Mouse (Mus musculus) yolk sac, embryonic 10.5 days (tissue): ENCODE results near the gene Nxnl1.

ENCODE experiments used
- DNase-seq: peaks from one replicate; pipeline ENCODE4 v3.0.0-alpha.2; 2017; ENCODE audit warnings: low spot score

Nxnl1 gene

DNA sequence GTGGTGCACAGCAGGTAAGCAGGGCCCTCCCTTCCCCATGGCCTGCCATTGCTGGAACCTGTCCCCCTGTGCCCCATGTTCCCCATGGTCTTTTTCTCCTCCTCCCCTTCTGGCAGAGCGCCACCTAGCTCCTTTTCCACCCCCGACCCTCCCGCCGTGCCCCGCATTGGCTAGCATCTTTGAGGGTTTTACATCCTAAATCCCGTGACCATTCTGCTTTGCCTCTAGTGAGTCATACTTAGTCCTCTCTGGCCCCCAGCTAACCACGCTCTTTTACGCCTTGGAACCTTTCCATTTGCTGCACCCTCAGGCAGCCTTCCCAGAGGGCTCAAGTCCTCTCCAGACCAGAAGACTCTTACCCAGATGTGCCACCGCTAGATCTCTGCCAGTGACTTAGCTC lies 13.8 kb upstream of the Nxnl1 start:
- no peak for DNase-seq

- DNase-seq, result no peak
Observed at GRCm38 (mm10) chr8:71579476-71579875, 13.1 kb upstream of the Nxnl1 start.

GRCm38 (mm10) chr8:71579009-71579408 lies 12.6 kb upstream of the Nxnl1 start:
- DNase-seq, result no peak

- no peak for DNase-seq
Observed at GRCm38 (mm10) chr8:71577856-71578387, 11.5 kb upstream of the Nxnl1 start.

GRCm38 (mm10) chr8:71575020-71575419 lies 8.6 kb upstream of the Nxnl1 start:
- DNase-seq, result no peak

DNA sequence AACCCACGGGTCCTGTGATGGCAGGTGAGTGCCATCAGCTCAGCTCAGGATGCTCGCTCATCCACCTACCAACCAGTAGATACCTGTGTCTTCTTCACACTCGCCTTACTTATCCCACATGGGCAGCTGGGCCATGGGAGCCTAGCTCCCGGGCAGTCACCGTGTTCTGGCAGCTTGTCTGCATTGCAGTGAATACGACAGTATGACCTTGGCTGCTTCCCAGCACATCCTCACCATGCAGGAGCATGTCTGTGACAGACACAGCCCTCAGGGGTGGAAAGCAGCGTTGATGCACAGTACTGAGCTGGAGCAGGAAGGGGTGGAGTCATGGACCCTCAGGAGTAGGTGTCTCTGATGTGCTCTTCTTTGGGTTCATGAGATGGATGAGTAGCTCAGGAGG lies 8.0 kb upstream of the Nxnl1 start:
- no peak for DNase-seq

GRCm38 (mm10) chr8:71572847-71573633 lies 6.6 kb upstream of the Nxnl1 start:
- no peak for DNase-seq

- no peak for DNase-seq
Observed at GRCm38 (mm10) chr8:71572077-71572476, 5.7 kb upstream of the Nxnl1 start.

DNA sequence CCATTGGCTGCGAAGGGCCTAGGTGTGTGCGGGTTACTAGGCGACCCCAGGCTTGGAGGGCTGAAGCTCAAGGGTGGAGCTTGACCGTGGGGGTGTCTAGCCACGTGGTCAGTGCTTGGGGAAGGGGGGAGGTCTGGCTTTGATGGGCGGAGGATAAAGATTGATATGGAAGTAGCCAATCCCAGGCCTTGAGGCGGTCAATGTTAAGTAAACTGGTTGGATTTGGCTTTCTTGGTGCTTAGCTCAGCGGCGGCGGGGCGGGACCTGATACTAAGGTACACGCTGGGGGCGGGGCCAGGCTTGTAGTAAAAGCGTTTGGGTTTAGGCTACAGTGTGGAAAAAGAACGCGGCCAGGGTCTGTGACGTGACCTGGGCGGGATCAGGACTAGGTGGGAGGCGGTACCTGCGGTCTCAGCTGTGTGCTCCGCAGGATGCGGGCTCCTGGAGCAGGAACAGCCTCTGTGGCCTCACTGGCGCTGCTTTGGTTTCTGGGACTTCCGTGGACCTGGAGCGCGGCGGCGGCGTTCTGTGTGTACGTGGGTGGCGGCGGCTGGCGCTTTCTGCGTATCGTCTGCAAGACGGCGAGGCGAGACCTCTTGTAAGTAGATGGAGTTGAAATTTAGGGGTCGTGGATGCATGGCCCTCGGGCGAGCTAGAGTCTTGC lies 4.0 kb upstream of the Nxnl1 start:
- peak; percentile 96 for DNase-seq

DNA sequence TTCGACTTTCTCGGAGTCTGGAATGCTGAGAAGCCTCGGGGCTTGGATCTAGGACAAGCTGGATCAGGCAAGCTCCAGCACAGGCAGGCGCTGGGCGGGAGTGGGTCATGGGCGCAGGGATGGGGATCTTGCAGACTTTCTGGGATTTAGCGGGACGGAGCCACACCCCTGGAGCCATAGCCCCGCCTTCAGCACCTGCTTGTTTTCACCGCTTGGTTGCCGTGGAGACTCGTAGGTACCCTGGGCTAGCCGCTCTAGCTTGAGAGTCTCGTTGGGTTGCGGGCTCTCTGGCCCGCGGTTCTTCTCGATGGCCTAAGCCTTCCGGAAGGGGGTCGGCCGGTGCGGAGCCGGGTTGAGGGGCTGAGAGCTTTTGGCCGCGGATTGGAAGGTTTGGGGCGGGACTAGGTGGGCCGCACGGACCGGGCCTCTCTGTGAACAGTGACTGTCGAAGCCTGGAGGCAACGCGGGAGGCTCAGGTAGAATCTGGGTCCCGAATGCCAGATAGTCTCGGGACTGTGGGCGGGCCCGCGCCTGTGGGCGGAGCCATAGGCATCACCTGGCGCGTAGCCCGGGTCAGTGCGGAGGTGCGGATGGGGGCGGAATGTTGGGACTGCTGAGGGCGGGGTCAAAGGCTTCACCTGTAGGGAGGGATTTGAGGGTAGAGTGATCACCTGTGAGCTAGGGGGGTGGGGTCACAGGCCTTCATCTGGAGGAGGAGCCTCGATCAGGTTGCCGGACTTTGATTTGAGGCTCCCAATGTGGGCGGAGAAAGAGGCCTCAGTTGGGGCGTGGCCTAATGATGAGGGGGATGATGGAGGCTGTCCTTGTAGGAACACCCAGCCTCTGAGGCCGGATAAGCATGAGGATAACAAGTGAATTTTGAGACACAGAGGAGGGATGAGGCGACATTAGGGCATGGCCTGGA lies 3.2 kb upstream of the Nxnl1 start:
- DNase-seq, result peak; percentile 97

- no peak for DNase-seq
Observed at GRCm38 (mm10) chr8:71568941-71569340, 2.5 kb upstream of the Nxnl1 start.

- DNase-seq, result peak; percentile 27
Observed at GRCm38 (mm10) chr8:71568387-71568937, 2.1 kb upstream of the Nxnl1 start, which contains the start of gene Slc27a1. Slc27a1 (plus strand) TSS chr8:71568882.

DNA sequence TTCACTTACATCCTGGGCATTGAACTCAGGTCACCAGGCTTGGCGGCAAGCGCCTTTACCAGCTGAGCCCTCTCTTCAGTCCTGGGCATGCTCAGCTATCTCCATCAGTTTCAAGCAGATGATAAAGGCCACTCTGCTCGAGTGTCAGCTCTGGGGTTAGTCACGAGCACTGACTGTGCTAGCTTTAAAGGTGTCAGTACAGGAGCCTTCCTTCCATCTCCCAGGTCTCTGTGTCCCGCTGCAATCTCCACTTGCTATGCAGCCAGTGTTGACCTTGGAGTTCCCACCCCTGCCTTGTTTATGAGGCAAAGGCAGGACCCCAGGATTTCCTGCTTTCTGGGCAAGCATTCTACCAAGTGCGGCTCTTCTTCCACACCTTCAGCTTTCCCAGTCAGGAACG lies 1.2 kb upstream of the Nxnl1 start:
- no peak for DNase-seq

- DNase-seq, result no peak
Observed at GRCm38 (mm10) chr8:71563992-71564391, 2.4 kb downstream of the Nxnl1 start.

DNA sequence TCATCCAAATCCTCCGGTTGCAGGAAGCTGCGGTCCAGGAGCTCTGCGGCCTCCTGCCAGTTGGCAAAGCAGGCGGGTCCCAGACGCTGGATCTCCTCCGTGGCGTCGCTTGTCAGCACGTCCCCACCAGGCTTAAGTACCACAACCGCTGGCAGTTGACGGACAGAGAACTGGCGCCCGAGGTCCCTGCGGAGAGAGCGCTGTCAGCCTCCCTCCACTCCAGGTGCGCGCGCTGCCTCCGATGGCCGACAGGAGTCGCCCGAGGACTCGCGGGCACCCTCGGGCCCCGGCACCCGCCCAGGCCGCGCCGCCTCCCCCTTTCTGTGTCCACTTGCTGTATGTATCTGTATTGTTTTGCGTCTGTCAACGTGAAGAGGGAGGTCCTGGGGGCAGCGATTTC lies 3.6 kb downstream of the Nxnl1 start:
- DNase-seq, result peak; percentile 48

DNA sequence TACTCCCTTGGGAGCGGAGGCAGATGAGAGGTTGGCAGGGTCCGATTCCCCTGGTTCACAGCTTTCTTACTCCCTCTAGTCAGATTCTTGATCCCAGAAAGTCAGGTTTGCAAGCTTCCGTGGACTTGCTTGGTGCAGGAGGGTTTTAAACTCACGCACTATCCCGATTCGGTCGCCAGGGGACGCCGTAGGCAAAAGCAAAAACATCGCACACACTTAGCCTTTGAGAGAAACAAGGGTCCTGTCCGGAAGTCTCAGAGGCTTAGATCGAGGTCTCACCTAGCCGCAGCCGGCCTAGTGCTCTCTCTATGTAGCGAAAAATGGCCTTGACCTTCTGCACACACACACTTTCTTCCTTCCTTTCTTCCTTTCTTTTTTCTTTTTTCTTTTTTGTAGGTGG lies 5.0 kb downstream of the Nxnl1 start:
- DNase-seq, result peak; percentile 70

DNA sequence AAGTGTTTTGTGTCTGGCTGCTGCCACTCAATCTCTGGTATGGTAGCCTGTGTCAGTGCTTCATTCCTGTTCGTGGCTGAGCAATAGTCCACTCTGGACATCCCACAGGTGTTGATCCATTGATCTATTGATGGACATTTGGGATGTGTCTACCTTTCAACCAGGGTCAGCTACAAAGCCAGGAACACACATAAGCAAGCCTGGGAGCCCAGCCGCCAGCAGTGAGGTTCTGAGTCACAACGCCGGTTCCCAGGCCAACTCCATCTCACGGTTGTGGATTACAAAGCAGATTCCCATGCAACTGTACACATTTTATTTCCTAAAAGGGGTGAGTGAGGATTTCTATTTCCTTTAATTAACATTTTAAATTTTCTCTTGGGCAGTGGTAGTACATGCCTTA lies 5.6 kb downstream of the Nxnl1 start:
- DNase-seq, result no peak

DNA sequence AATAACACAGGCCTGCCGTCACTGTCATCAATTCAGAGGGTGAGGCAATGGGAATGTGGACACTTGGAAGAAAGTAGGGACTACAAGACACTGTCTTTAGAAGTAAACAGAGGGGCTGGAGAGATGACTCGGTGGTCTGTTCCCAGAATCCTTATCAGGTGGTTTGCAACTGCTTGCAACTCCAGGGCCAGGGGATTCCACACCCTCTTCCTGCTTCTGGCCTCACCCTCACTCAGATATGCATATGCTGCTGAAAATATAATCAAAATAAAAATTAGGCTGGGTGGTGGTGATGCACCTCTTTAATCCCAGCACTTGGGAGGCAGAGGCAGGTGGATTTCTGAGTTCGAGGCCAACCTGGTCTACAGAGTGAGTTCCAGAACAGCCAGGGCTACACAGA lies 6.3 kb downstream of the Nxnl1 start:
- no peak for DNase-seq

GRCm38 (mm10) chr8:71558958-71559690 lies 7.3 kb downstream of the Nxnl1 start:
- DNase-seq, result peak; percentile 84

GRCm38 (mm10) chr8:71558071-71558957 lies 8.1 kb downstream of the Nxnl1 start, which contains the start of gene Tmem221:
Tmem221 (minus strand) TSS chr8:71558871.
- DNase-seq, result no peak
